Comparison of ENCODE assay signal across 10 mouse cellular contexts in the genomic region with DNA sequence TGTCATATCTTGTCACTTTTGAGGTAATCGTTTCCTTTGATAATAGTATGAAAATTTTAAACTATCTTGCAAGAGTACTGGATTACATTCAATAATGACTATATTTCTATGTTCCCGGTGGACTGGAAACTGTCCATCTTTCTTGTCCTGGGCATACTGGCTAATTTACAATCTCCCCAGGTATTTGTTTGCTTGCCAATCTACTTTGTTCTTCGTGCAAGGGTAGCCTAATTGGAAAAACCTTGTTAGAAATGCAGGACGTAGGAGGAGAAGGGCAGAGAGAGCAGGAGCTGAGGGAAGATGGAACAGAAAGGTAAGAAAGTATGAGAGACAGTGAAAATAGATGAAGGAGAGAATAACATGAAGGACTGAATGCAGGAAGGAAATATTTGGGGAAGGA.
"Had no signal": no experiment of that assay in that cellular context is flagged by ENCODE, and none has a peak within 500 bp of the region (broad histone marks: within the 10 kb centered on the region; RNA-seq: fewer than 3 reads in every experiment).

No protein-coding gene starts in this region.

- ATAC-seq: midbrain, embryonic 16.5 days had no signal

- DNase-seq: kidney, postnatal 14 days; lung, embryonic 14.5 days; lung, postnatal 10 days; lung, postnatal 4 days; retina, postnatal 1 day; right cerebral cortex, postnatal 4 days; spleen, adult 18-20 months; thymus, adult 2 months; thymus, postnatal 25 days had no signal
